Mouse (Mus musculus): ENCODE results near the gene Psmc1. TPM values are rescaled to one million over a fixed set of nuclear protein-coding genes. Genes with fewer than 3 reads are reported as not detected.

The Psmc1 gene
- polyA plus RNA-seq, 1 experiment from 2014 or later, result 196 TPM

Other genes with a start within 250 kb of the Psmc1 start
- gene Efcab11, start 225.7 kb upstream of the Psmc1 start, polyA plus RNA-seq (2015; fragmentation: Nextera tagmentation; extraction: Ambion mirVana), result 8.9 and 10.8 TPM in 2 replicates
- gene Tdp1, start 225.6 kb upstream of the Psmc1 start, polyA plus RNA-seq (2015; fragmentation: Nextera tagmentation; extraction: Ambion mirVana), result 30.2 and 31.2 TPM in 2 replicates
- 0.23 and 0.43 TPM in 2 replicates for gene Kcnk13, start 145.7 kb upstream of the Psmc1 start, polyA plus RNA-seq (2015; fragmentation: Nextera tagmentation; extraction: Ambion mirVana)
- 7.8 and 8.9 TPM in 2 replicates for gene Nrde2, start 49.5 kb downstream of the Psmc1 start, polyA plus RNA-seq (2015; fragmentation: Nextera tagmentation; extraction: Ambion mirVana)
- 821 and 849 TPM in 2 replicates for gene Calm1, start 89.3 kb downstream of the Psmc1 start, polyA plus RNA-seq (2015; fragmentation: Nextera tagmentation; extraction: Ambion mirVana)

Measured in heart, embryonic 13.5 days (tissue).